Mouse (Mus musculus) forebrain, embryonic 10.5 days (tissue): ENCODE data around the gene Txndc5. TPM values are rescaled to one million over a fixed set of nuclear protein-coding genes. Genes with fewer than 3 reads are reported as not detected.

Source experiments
- DNase-seq: peaks from one replicate; pipeline ENCODE4 v3.0.0-alpha.2; 2017; ENCODE audit warnings: low spot score; ENCODE audit errors: extremely low spot score
- H3K27ac ChIP-seq: fragments of 300-500 bp; sonication (generic); 2 replicates; pipeline ENCODE4 v1.5.1; 2016; ENCODE audit warnings: mild to moderate bottlenecking
- H3K27me3 ChIP-seq: fragments of 300-500 bp; sonication (generic); 2 replicates; pipeline ENCODE4 v1.6.1; 2016; ENCODE audit warnings: mild to moderate bottlenecking; ENCODE audit not compliant: poor library complexity, severe bottlenecking
- H3K36me3 ChIP-seq: fragments of 300-500 bp; sonication (generic); replicated peaks from 2 replicates; pipeline ENCODE4 v1.6.1; 2016; ENCODE audit warnings: mild to moderate bottlenecking, moderate library complexity
- H3K4me1 ChIP-seq: fragments of 300-500 bp; sonication (generic); 2 replicates; pipeline ENCODE4 v1.6.1; 2016
- H3K4me3 ChIP-seq: fragments of 300-500 bp; sonication (generic); 2 replicates; pipeline ENCODE4 v1.5.1; 2016; ENCODE audit warnings: mild to moderate bottlenecking, moderate library complexity
- H3K9me3 ChIP-seq: fragments of 300-500 bp; sonication (generic); 2 replicates; pipeline ENCODE4 v1.6.1; 2016; ENCODE audit warnings: mild to moderate bottlenecking, moderate library complexity
- WGBS: fragments of 180-500 bp; shearing (Covaris S2); methylation state at CpG from one replicate; pipeline ENCODE4 v1.1.7; 2016; 5-methylcytosine and 5-hydroxymethylcytosine counted together
- polyA plus RNA-seq: library from polyadenylated mRNA; unstranded; fragments of >200 nt; fragmentation: Nextera tagmentation; extraction: Ambion mirVana; gene quantifications from 2 replicates; pipeline ENCODE4 v1.2.1, GENCODE M21; 2016

Gene Txndc5
- polyA plus RNA-seq, 1 experiment from 2014 or later = 144 TPM

- no peaks in the 10 kb centered on the region for H3K27me3 ChIP-seq
- H3K36me3 ChIP-seq = peaks cover 88% of the 10 kb centered on the region
- no peak overlapping the region for H3K4me3 ChIP-seq
- no peak overlapping the region for H3K27ac ChIP-seq
- H3K9me3 ChIP-seq = no peaks in the 10 kb centered on the region
- peaks cover 6% of the 10 kb centered on the region for H3K4me1 ChIP-seq
- no peak for DNase-seq
- 94% methylated on average over 11 of the region's 11 CpGs for WGBS
Observed at GRCm38 (mm10) chr13:38520299-38520698, 8.3 kb downstream of the Txndc5 start.

GRCm38 (mm10) chr13:38516582-38516981 is 12.0 kb downstream of the Txndc5 start:
- H3K27me3 ChIP-seq = no peaks in the 10 kb centered on the region
- H3K4me1 ChIP-seq = no peaks in the 10 kb centered on the region
- no peaks in the 10 kb centered on the region for H3K9me3 ChIP-seq
- no peak overlapping the region for H3K4me3 ChIP-seq
- 95% methylated on average over 11 of the region's 11 CpGs for WGBS
- DNase-seq = no peak
- peaks cover 100% of the 10 kb centered on the region for H3K36me3 ChIP-seq
- no peak overlapping the region for H3K27ac ChIP-seq

DNA sequence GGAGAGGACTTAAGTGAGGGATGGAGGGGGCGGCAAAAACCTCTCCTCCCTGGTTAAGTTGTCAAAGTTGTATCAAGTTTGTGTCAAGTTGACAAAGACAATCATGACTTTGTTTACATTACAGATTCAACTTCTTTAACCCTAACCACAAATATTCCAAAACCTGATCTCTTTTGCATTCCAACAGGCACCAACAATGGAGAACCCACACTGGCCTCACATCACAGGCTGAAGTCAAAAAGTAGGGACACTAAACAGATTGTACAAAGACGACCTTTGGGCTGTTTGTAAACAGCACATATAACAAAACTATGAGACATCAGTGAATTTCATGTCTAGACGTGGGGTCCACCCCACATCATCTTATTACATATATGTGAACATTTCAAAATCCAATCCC is 12.8 kb downstream of the Txndc5 start:
- WGBS = 89% methylated on average over 3 of the region's 3 CpGs
- H3K36me3 ChIP-seq = peaks cover 100% of the 10 kb centered on the region
- no peaks in the 10 kb centered on the region for H3K4me1 ChIP-seq
- no peak overlapping the region for H3K4me3 ChIP-seq
- H3K9me3 ChIP-seq = no peaks in the 10 kb centered on the region
- no peak overlapping the region for H3K27ac ChIP-seq
- H3K27me3 ChIP-seq = no peaks in the 10 kb centered on the region
- DNase-seq = no peak

- no peak for DNase-seq
- H3K36me3 ChIP-seq = peaks cover 100% of the 10 kb centered on the region
- WGBS = 86% methylated on average over 2 of the region's 2 CpGs
- H3K27me3 ChIP-seq = no peaks in the 10 kb centered on the region
- no peaks in the 10 kb centered on the region for H3K4me1 ChIP-seq
- no peak overlapping the region for H3K27ac ChIP-seq
- H3K4me3 ChIP-seq = no peak overlapping the region
- H3K9me3 ChIP-seq = no peaks in the 10 kb centered on the region
Observed at GRCm38 (mm10) chr13:38515431-38515830, 13.2 kb downstream of the Txndc5 start.

- Histone ChIP-seq H3K4me3 (no peak overlapping the region), H3K27ac (no peak overlapping the region), H3K4me1 (no peaks in the 10 kb centered on the region), H3K27me3 (no peaks in the 10 kb centered on the region), H3K36me3 (peaks cover 100% of the 10 kb centered on the region), H3K9me3 (no peaks in the 10 kb centered on the region)
- WGBS = 96% methylated on average over 7 of the region's 7 CpGs
- DNase-seq = no peak
Observed at GRCm38 (mm10) chr13:38513921-38514320, 14.7 kb downstream of the Txndc5 start.

DNA sequence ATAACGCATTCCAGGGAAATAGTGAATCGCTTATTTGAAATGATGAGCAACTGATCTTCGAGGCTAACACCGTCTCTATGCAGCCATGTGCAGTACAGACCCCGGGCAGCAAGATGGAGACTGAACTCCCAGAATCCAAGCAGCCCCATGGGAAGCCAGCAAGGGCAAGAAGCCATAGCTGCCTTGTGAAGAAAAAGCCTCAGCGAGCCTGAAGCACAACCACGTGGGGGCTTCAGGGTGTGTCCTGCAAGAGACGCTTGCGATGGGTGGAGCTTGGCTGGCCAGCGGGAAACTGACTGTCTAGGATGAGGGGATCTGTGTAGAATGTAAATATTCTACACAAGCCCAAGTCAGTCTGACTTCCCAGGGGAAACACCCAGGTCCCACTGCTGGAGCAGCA is 16.6 kb downstream of the Txndc5 start:
- DNase-seq = no peak
- Histone ChIP-seq H3K27ac (no peak overlapping the region), H3K4me3 (no peak overlapping the region), H3K4me1 (no peaks in the 10 kb centered on the region), H3K9me3 (no peaks in the 10 kb centered on the region), H3K36me3 (peaks cover 99% of the 10 kb centered on the region), H3K27me3 (no peaks in the 10 kb centered on the region)
- 93% methylated on average over 10 of the region's 10 CpGs for WGBS

DNA sequence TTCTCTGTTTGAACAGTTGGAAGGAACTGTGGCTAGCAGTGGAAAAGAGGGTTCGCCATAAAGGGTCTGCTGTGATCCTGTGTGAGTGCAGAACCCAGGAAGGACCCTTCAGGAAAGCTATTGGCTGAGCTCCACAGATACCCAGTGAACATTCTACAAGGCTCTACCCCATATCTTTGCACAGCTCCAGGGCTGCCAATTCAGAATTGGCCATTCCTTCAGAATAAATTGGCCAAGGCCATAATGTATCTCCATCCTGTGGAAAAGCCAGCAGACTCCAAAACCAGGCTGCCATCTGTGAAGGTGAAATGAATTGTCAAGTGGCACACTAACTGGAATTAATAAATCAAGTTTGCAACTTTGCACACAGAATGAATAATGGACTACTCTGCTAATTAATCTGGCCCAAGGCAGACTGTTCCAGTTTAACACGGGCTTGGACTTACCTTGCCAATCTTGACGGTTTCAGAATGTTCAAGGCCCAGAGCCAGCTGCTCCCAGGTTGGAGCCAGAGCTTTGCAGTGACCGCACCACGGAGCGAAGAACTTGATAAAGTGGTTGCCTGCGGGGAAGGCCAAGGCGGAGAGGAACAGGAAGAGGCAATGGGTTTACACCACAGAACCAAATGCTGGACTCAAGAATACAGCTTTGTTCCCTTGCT is 18.8 kb downstream of the Txndc5 start:
- no peak overlapping the region for H3K27ac ChIP-seq
- WGBS = 93% methylated on average over 8 of the region's 8 CpGs
- no peaks in the 10 kb centered on the region for H3K9me3 ChIP-seq
- H3K27me3 ChIP-seq = no peaks in the 10 kb centered on the region
- no peak for DNase-seq
- H3K36me3 ChIP-seq = peaks cover 99% of the 10 kb centered on the region
- H3K4me1 ChIP-seq = no peaks in the 10 kb centered on the region
- no peak overlapping the region for H3K4me3 ChIP-seq

- no peaks in the 10 kb centered on the region for H3K27me3 ChIP-seq
- H3K4me3 ChIP-seq = no peak overlapping the region
- H3K4me1 ChIP-seq = no peaks in the 10 kb centered on the region
- no peaks in the 10 kb centered on the region for H3K9me3 ChIP-seq
- WGBS = 96% methylated on average over 10 of the region's 10 CpGs
- no peak overlapping the region for H3K27ac ChIP-seq
- H3K36me3 ChIP-seq = peaks cover 99% of the 10 kb centered on the region
- no peak for DNase-seq
Observed at GRCm38 (mm10) chr13:38506936-38507335, 21.7 kb downstream of the Txndc5 start.

GRCm38 (mm10) chr13:38506320-38506719 is 22.3 kb downstream of the Txndc5 start:
- 89% methylated on average over 8 of the region's 8 CpGs for WGBS

GRCm38 (mm10) chr13:38503137-38503849 is 25.3 kb downstream of the Txndc5 start:
- WGBS = 92% methylated on average over 14 of the region's 14 CpGs
- no peak overlapping the region for H3K4me3 ChIP-seq
- no peaks in the 10 kb centered on the region for H3K27me3 ChIP-seq
- peaks cover 100% of the 10 kb centered on the region for H3K36me3 ChIP-seq
- no peaks in the 10 kb centered on the region for H3K9me3 ChIP-seq
- no peak for DNase-seq
- H3K27ac ChIP-seq = no peak overlapping the region
- no peaks in the 10 kb centered on the region for H3K4me1 ChIP-seq

More at GRCm38 (mm10) chr13:38506320-38506719, 22.3 kb downstream of the Txndc5 start:
- Histone ChIP-seq H3K4me1 (no peaks in the 10 kb centered on the region), H3K27ac (no peak overlapping the region), H3K9me3 (no peaks in the 10 kb centered on the region), H3K4me3 (no peak overlapping the region), H3K27me3 (no peaks in the 10 kb centered on the region), H3K36me3 (peaks cover 99% of the 10 kb centered on the region)
- DNase-seq = no peak

DNA sequence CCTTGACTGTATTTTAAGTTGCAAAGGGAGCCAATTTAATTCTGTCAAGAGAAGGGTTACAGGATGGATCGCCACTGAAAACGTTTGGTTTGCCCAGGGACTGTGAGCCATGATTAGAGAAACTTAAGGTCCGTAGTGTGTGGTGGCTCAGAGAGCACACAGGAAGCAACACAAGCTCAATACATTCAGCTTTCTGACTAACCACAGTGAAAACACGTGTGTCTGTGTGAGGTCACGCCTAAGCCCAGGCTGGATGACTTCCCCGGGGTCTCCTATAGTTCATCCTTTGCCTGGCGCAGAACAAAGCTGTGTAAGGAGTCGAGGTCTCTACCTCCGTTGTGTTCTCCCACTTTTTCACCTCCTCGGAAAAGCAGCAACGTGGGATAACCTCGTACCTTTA is 27.3 kb downstream of the Txndc5 start:
- Histone ChIP-seq H3K4me1 (no peaks in the 10 kb centered on the region), H3K27ac (no peak overlapping the region), H3K36me3 (peaks cover 86% of the 10 kb centered on the region), H3K9me3 (no peaks in the 10 kb centered on the region), H3K4me3 (no peak overlapping the region), H3K27me3 (no peaks in the 10 kb centered on the region)
- DNase-seq = no peak
- 94% methylated on average over 12 of the region's 12 CpGs for WGBS

- Histone ChIP-seq H3K4me1 (no peaks in the 10 kb centered on the region), H3K36me3 (peaks cover 40% of the 10 kb centered on the region), H3K27me3 (no peaks in the 10 kb centered on the region; the same call in 1 of the 2 replicates), H3K27ac (no peak overlapping the region), H3K4me3 (no peak overlapping the region), H3K9me3 (no peaks in the 10 kb centered on the region)
- DNase-seq = no peak
- WGBS = 70% methylated on average over 3 of the region's 3 CpGs
Observed at GRCm38 (mm10) chr13:38496715-38497114, 31.9 kb downstream of the Txndc5 start.

DNA sequence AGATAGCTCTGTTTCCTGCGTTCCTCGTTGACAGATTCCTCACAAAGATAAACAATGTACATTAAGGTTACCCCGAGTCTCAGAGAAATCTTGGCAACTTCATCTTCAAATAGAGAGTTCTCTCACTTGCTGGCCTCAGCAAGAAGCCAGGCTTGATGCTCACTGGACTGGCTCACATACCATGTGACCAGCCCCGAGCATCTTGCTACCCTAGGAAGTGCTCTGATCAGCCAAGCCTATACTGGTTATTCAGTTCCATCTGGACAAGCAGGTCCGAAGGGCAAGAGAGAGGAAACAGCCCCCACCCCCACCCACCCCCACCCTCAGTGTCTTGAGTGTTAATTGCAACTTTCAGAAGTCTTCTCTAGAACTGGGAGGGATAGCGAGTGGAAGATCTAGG is 41.9 kb downstream of the Txndc5 start:
- H3K27me3 ChIP-seq = peaks cover 10% of the 10 kb centered on the region; the same call in 1 of the 2 replicates
- no peaks in the 10 kb centered on the region for H3K36me3 ChIP-seq
- H3K9me3 ChIP-seq = no peaks in the 10 kb centered on the region
- H3K4me3 ChIP-seq = no peak overlapping the region
- no peak for DNase-seq
- WGBS = 92% methylated on average over 6 of the region's 6 CpGs
- H3K27ac ChIP-seq = no peak overlapping the region
- peaks cover 17% of the 10 kb centered on the region for H3K4me1 ChIP-seq
